Mouse (Mus musculus): ENCODE results near the gene Bean1.

Bean1 gene

DNA sequence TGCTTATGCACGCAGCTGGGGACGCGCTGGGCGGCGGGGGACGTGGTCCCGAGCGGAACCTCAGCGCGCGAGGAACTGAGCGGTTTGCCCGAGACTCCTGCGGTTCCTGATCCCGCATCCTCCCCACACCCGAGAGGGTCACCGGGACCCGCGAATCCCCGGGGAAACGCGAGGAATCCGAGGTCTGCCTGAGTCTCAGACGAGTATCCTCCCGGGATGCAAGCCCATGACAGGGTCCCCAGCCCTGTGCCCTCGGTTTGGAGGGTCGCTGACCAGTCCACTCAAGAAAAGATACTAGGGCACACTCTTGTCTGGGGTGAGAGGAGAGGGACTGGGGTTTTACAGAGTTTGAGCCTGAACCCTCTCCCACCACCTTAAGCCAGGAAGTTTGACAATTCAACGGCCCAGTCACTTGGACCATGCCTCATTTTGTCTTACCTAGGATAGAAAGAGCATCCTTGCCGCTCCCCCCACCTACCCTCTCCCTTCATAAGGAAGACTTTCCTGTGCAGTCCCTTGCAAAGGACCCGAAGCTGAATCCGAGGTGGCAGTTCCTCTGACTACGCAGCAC lies 893 bp downstream of the Bean1 start:
- DNase-seq (ENCODE audit: low spot score), result no peak

DNA sequence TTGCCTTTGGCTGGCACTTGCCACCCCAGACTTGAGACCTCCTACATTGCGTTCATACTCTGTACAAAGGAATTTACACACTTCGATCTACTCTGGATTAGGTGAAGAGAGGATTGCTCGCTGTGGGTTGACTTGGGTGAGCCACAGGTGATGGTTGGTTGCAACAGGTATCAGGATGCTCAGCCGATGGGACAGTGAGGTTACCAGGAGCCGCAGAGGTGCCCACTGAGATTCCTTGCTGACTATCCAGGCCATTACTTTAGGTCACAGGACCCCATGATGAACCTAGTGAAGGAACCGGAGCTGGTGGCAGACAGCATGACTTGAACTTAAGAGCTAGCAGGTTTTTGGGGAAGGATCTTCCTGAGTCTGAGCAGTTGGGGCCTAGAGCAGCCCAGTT lies 2.2 kb downstream of the Bean1 start:
- DNase-seq (ENCODE audit: low spot score), result no peak

DNA sequence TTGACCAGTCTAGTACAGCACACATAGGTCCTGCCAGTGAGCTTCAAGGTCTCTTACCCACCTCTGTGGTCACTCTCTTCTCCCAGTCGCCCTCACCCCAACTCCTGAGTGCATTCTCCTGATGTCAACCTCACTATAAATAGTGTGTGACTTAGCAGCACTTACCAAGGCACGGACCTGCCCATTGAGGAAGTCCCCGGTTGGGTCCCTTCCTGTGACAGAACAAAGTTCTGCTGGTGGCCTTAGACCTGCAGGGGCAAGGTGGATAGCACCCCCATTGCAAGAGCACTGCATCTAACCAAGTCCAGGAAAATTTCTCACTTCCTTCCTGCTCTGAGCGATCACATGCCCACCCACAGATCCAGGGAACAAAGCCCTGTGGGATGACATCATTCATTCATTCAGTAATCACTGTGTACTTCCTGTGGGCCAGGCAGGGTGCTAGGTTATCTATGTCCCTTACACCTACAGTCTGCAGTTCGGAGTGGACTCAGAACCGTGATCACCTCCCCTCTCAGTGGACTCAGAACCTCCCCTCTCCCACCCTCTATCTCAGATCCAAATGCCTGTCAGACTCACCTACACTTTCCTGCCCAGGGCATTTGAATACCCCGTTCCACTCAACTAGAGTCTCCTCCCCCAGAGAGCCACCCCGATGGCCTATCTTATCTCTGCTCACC lies 5.7 kb downstream of the Bean1 start:
- DNase-seq (ENCODE audit: low spot score), result no peak

DNA sequence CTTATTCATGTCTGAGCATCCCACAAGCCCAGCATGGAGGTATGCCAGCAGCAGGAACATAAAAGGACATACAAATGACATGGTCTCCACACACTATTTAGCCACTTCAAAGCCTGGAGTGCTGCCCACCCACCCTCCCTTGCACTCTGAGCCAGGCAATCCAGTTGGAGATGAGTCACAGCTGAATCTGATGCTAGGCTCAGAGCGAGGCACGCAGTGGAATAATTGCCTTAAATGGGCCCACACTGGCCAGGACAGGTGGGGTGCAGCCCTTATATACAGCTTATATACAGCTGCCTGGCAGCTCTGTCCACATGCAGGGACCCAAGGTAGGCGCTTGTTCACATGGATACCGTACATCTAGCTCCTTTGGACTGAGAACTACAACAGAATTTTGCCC lies 6.8 kb downstream of the Bean1 start:
- no peak for DNase-seq (ENCODE audit: low spot score)

- no peak for DNase-seq (ENCODE audit: low spot score)
These were observed 14.7 kb downstream of the Bean1 start for GRCm38 (mm10) chr8:104184905-104185304.

DNA sequence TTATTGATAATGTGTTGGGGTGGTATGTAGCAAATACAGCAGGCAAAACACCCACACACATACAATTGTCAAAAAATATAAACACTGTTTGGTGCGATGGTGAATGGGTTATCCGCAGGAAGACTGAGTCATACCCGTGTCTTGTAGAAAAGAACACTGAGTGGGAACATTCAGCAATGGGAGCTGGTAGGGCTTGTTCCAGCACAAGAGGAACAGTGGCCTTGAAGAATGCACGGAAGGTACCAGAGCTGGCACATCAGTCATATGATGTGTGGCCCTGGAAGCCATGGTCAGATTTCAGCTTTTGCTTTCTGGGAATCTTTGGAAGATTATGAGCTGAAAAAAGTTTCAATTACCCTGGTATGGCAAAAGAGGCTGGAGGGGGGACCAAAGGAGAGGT lies 16.6 kb downstream of the Bean1 start:
- no peak for DNase-seq (ENCODE audit: low spot score)

GRCm38 (mm10) chr8:104187622-104188021 lies 17.4 kb downstream of the Bean1 start:
- DNase-seq (ENCODE audit: low spot score), result no peak

- no peak for DNase-seq (ENCODE audit: low spot score)
These were observed 18.2 kb downstream of the Bean1 start for GRCm38 (mm10) chr8:104188459-104188858.

GRCm38 (mm10) chr8:104190777-104191468 lies 20.7 kb downstream of the Bean1 start:
- no peak for DNase-seq (ENCODE audit: low spot score)

DNA sequence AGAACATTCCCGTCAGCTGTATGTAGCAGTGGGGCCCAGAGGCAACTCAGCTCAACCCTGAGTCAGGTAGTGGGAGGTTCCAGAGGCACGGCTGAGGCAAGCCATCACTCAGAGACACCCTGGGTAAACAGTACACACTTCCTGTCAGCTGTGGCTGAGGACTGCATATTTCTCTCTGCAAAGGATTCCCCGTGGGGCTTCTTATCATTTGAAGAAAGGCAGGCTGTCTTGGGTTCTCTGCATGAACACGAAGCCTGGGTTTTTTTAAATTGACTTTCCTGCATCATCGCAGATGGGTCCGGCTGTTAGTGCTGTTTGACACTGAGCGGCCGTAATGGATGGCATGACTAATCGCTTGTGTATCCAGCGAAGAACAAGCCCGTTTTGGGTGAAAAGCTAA lies 21.3 kb downstream of the Bean1 start:
- DNase-seq (ENCODE audit: low spot score), result no peak

DNA sequence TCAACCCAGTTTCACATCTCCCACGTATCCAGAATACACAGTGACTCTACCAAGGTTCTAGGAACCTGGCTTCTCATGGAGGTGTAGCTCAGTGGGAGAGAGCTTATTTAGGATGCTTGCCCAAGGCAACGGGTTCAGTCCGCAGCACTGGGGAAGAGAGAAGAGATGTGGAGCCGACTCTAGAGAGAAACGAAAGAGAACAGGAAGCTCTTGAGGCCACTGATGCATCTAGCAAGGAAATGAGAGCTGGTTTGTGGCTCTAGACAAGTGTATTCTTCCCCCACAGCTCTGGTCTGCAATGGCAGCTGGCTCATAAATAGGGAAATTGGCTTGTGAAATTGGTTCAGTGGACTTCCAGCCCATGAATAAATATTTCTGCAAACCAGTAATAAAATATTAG lies 29.6 kb downstream of the Bean1 start:
- no peak for DNase-seq (ENCODE audit: low spot score)

- DNase-seq (ENCODE audit: low spot score), result no peak
These were observed 31.4 kb downstream of the Bean1 start for GRCm38 (mm10) chr8:104201622-104202021.

DNA sequence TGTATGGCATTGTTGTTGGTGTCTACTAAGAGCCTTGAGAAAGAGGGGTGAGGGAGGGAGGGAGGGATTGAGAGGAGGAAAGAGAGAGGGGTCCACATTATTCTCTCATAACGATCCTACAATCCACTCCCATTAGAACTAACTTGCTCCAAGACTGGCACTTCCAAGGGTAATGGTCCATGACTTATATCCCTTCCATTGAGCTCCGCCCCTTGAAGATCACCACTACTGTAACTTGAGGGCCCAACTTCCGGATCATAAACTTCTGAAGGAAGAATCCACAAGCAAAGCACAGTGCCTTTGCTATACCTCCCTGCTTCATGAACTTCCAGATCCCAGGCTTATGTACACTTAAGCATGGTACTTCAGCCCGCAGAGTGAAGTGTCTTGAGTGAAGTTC lies 32.1 kb downstream of the Bean1 start:
- no peak for DNase-seq (ENCODE audit: low spot score)

- no peak for DNase-seq (ENCODE audit: low spot score)
These were observed 35.0 kb downstream of the Bean1 start for GRCm38 (mm10) chr8:104205292-104205691.

DNA sequence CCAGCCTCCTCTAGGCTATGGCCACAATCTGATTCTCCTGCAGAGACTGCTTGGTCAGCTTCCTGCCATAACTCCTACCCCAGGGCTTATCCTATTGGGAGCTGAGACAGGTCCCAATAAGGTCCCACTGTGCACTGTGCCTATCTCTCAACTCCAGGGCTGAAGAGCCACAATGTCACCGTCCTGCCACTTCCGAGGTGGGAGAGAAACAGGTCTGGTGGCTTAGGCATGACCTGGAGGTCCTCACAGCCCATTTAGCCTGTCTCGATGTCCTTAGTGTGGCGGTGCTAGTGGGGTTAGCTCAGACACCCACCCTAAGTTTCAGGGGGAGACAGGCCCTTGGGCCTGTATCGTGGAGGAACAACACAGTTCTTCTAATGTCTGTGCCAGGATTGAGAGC lies 47.4 kb downstream of the Bean1 start:
- no peak for DNase-seq (ENCODE audit: low spot score)

- DNase-seq (ENCODE audit: low spot score), result peak; percentile 22
These were observed 48.8 kb downstream of the Bean1 start for GRCm38 (mm10) chr8:104219079-104219478.

GRCm38 (mm10) chr8:104219806-104220205 lies 49.6 kb downstream of the Bean1 start:
- peak; percentile 61 for DNase-seq (ENCODE audit: low spot score)

GRCm38 (mm10) chr8:104227048-104227447 lies 56.8 kb downstream of the Bean1 start:
- DNase-seq (ENCODE audit: low spot score), result no peak

DNA sequence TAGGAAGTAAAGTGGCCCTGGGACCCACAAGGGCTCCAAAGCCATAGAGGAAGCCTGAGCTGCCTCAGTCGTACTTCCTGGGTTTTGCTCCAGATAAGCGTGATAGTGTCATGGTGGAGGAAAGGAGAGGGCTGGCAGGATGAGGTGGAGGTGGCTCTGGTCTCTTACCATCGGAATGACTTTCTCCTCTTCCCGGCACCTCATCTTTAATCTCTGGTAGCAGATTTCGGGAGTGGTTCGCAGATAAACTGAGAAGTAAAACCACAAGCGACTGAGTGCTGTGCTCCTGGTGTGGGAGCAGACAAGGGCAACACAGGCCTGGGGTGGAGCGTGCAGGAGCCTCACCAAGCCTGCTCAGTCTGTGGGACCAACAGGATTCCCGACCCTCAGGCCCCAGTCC lies 60.1 kb downstream of the Bean1 start:
- DNase-seq (ENCODE audit: low spot score), result no peak

DNA sequence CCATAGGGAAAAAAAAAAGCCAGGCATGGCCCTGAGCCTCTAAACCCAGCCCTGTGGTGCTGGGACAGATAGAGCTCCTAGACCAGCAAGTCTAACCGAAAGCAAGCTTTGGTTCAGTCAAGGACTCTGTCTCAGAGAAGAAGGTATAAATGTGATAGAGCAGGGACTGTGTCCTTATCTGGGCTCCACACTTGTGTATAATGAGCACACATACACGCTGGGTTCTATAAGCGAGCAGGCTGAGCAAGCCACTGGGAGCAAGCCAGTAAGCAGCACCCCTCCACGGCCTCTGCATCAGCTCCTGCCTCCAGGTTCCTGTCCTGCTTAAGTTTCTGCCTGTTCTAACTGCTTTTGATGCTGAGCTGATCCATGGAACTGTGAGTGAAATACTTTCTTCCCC lies 61.8 kb downstream of the Bean1 start:
- no peak for DNase-seq (ENCODE audit: low spot score)

- no peak for DNase-seq (ENCODE audit: low spot score)
These were observed 62.7 kb downstream of the Bean1 start for GRCm38 (mm10) chr8:104232919-104233318.

- no peak for DNase-seq (ENCODE audit: low spot score)
These were observed 64.3 kb downstream of the Bean1 start for GRCm38 (mm10) chr8:104234573-104234972.

- DNase-seq (ENCODE audit: low spot score), result no peak
These were observed 69.2 kb downstream of the Bean1 start for GRCm38 (mm10) chr8:104239418-104239861.
